Mouse (Mus musculus) hematopoietic stem cell, adult 5-6 weeks (primary cell): ENCODE data around the gene BC028528. TPM values are rescaled to one million over a fixed set of nuclear protein-coding genes. Genes with fewer than 3 reads are reported as not detected.
"Not testable (repeated sequence)": the region's sequence is repeated elsewhere in the genome, so short reads cannot be mapped to it uniquely, and the experiment has no call there.

Experiments used
- ATAC-seq, 2 experiments: fragments of 125-278 bp in 1 of 2; replicated peaks in 1 of 2; 2 replicates each; pipeline ENCODE4 v1.8.0; 2016 to 2017; ENCODE audit warnings: inconsistent platforms in 2 of 2, mild to moderate bottlenecking in 2 of 2, moderate number of reproducible peaks in 2 of 2, low read depth in 1 of 2, moderate TSS enrichment in 1 of 2; ENCODE audit not compliant: low FRiP score in 2 of 2, poor library complexity in 2 of 2, severe bottlenecking in 2 of 2, insufficient read depth in 1 of 2, low TSS enrichment in 1 of 2
- total RNA-seq: library from RNA; stranded (forward); fragments of 172-1452, 232-1000 nt; gene quantifications from 2 replicates; pipeline ENCODE4 v1.2.3, GENCODE M21; 2017

The BC028528 gene
- total RNA-seq: 103 and 119 TPM in 2 replicates

DNA sequence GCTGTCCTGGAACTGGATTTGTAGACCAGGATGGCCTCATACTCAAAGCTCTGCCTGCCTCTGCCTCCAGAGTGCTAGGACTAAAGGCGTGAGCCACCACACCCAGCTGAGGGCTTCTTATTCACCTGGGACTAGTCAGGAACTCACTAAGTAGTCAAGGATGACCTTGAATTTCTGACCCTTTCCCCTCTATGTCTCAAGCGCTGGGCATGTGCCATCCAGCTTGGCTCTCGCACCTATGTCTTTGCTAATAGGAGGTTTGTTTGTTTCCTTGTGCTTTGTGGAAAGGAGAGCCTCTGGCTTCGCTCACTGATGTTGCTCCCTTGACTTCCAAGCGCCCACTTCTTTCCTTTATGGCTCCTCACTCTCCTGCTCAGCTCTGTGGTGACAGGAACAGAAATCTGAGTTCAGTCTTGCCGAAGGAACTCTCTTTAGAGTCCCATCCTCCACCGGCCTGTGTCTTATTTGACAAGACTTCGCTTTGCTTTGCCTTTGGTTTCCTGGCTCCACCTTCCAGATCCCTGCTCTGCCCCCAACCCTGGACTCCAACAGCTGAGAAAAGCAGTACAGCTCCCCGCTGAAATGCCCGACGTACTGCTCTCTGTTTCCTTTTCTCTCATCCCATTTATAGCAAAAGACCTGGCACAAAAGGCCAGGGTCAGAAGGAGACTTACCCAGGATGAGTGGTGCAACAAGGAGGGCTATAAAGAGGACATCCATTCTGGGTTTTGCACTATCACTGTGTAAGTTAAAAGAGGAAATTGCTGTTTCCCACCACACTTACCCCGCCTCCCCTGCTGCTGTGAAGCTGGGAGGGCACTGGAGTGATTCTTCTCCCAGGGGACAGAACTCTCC lies at the start of gene BC028528:
Gene BC028528 (minus strand): TSS at position 795 of the 855 bp plus-strand sequence.
- ATAC-seq: peak; percentile 52 to 59

DNA sequence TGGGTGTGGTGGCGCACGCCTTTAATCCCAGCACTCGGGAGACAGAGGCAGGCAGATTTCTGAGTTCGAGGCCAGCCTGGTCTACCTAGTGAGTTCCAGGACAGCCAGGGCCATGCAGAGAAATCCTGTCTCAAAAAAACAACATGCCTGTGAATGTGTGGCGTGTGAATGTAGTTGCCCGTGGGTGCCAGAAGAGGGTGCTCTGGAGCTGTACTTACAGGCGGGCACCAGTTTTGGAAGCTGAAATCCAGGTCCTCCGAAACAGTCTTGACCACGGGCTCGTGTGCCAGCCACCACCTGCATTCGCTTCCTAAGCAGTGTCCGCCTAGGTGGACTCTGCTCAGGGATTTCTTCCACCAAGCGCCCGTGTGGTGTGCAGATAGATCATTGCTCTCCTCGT lies 47.0 kb upstream of the BC028528 start:
- ATAC-seq: no peak

DNA sequence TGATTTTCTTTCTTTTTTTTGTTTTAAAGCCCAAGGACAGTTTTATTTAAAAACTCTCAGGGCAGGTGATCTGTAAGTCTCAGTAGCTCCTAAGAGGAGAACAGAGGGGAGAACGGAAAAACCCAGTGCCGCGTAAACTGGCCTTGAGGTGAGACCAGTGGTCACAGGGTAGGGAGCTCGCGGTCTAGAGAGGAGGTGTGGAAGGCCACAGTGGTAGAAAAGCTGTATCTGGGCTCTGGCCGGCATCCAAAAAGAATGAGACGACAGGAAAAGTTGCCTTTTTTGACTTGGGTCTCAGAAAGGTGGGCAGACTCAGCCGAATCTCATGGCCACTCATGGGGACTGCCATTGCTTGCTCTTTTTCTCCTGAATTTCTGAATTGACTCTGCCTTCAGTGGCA lies 46.4 kb upstream of the BC028528 start:
- peak; percentile 38 to 54 for ATAC-seq

DNA sequence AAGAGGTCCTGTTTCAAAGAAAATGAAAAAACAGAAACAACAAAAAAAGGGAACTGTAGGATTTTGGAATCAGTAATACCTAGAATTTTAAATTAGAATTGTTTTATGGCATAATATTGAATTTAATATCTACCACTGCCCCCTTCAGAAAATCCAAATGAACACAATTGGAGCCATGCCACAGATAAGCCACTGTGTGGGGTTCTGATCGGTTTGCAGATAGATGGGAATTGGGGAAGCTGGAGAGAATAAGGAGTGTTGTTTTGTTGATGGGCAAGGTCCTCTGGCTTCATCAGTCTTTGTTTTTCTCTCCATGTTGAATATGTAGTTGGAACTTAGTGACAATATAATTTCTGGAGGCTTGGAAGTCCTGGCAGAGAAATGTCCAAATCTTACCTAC lies 42.6 kb upstream of the BC028528 start:
- no peak for ATAC-seq

DNA sequence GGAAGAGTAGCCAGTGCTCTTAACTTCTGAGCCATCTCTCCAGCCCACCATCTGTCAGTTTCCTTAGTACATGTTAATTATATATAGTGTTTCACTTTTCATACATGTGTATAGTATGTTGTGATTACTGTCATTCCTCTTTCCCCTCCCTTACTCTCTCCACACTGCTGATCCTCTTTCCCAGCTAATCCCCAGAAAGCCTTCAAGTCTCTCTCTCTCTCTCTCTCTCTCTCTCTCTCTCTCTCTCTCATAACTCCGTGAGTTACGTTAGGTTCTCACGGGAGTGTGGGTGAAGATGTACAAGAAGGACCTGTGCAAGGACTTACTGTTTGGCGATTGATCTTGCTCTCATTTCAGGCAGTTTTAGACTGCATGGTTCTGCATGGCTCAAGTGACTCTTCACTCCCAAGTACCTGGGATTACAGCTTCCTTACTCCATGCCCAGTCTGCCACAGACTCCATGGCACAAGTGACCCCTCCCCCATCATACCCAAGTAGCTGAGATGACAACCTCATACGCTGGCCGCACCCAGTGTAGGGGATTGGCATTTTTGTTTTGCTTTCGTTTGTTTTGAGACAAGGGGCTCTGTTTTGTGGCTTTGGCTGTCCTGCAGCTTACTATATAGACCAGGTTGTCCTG lies 41.4 kb upstream of the BC028528 start:
- ATAC-seq: no peak

DNA sequence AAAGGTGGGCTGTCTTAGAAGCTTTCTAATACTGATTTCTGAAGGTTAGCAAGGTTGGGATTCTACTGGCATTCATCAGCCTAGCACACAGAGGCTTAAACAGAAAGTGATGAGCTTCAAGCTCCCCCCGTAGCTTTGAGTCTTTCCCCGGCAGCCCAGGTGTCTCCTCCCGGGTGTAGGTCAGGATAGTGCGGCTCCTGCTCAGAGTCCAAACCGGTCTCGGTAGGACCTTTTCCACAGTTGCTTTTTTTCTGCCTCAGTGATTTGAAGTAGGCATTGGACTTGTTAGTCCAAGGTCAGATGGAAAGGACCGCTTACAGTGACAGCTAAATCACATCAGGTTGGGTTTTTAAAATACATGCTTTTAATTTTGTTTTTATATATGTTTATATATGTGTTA lies 40.8 kb upstream of the BC028528 start:
- no peak for ATAC-seq

DNA sequence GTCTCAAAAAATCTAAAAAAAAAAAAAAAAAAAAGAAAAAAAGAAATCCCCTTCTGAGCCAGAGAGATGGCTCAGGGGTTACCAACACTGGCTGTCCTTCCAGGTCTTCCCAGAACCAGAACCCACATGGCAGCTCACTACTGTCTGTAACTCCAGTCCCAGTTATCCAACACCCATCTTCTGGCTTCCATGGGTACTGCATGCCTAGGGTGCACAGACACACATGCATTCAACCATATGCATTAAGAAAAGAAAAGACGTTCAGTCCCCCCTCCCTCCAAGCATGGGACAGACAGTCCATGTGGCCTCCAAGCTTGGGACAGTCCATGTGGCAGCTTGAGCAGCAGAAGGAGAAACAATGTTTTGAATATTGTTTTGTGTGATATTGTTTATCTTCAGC lies 40.4 kb upstream of the BC028528 start:
- no peak for ATAC-seq

DNA sequence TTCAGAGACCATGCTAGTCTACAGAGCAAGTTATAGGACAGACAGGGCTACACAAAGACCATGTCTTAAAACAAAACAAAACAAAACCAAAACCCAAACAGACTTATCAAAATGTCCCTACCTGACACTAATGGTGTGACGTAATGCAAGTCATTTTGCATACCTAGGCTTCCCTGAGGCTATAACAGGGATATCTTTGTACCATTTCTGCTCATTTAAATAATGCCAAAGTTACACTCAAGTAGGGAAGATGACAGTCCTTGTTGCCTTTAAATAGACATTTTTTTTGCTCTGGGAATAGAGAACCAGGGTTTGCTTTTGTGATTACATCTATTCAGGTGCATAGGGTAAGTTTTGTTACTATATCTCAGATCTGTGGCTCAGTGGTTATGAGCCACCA lies 39.7 kb upstream of the BC028528 start:
- no peak for ATAC-seq

DNA sequence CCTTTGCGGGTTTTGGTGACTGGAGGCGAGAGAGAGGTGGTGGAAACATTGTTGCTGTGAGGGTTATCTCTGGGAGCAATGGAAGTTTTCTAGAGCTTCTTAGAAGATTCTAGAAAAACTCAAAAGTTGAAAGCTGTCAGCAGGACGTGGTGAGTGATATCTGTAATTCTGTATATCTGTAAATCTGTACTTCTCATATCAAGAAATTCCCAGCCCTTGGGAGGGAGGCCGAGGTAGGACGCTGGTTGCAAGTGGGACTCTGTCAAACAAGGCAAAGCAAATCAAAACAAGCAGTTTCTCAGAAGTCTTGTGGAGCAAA lies 38.6 kb upstream of the BC028528 start:
- ATAC-seq: no peak

DNA sequence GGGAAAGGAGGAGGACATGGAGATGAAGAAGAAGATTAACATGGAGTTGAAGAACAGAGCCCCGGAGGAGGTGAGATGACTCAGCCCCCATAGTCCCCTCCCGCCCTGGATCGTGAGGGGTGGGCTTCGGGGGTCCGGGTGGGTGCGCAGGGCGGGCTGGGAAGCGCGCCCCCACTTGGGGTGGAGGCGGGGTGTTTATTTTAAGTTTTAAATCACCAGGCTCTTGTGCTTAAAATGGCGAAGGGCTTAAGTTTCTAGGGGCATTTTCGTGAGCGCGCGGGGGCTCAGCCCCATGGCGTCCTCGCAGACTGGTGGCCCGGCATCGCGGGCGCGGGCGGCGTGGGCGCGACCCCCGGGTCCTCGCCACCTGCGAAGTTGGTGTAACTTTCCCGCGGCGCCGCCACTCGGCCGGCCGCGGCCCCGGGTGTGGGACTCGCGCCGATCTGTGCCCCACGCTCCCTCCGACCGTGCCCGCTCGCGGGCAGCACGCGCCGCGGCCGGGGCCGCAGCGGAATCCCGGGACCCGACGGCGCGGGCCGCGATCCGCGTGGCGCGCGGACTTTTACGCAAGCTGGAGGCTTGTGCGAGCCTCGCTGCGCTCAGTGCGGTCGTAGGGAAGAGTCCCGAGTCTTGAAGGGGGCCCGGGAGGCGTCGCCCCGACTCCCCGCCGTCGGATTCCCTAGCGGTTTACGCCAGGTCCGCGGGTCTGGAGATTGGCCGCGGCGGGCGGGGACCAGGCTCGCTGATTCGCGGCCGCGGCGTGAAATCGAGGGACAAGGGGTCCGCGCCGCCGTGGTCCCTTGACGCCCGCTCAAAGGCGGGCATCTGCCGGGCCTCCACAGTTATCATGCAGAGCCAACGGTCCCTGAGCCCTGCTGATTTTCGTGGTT lies 38.0 kb upstream of the BC028528 start:
- peak in 1 of 2 experiments; percentile 22; a peak in 1 of 4 replicates for ATAC-seq

DNA sequence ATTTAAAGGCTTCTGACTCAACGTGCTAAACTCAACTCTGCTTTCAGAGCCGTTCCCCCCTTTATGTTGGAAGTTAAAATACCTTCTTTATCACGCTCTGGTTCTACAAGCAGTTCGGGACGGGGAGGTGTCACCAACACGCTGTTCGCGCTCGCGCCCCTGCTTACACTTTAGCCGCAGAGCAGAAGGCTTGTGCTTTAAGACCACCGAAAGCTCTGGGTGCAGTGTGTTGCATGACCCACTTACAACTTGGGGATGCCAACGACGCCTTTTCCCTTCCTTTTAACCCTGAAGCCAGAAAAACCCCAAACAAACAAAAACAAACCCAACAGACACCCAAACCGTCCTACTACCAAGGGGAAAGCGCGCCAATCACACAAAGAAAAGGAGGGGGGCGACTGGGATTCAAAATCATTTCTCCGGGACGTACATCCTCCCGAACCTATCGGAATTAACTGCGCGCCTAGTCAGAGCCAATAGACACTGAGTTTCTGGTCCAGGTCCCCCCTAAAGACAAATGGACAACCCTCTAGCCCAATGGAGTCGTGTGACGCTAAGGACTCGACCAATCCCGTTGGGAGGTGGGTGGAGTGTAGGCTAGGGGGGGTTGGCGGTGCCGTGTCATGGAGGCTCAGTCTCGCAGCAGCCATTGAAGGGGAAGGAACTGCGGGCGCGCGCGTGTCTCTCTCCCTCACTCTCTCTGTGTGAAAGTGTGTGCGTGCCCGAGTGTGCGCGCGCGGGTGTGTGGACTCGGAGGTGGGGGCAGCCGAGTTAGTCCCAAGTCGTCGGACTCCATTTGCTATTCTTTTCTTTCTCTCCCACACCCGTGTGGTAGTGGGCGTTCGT lies 37.1 kb upstream of the BC028528 start, which contains the start of gene Anp32e:
Gene Anp32e (plus strand): TSS at position 589 of the 846 bp plus-strand sequence.
- ATAC-seq: peak; percentile 99

DNA sequence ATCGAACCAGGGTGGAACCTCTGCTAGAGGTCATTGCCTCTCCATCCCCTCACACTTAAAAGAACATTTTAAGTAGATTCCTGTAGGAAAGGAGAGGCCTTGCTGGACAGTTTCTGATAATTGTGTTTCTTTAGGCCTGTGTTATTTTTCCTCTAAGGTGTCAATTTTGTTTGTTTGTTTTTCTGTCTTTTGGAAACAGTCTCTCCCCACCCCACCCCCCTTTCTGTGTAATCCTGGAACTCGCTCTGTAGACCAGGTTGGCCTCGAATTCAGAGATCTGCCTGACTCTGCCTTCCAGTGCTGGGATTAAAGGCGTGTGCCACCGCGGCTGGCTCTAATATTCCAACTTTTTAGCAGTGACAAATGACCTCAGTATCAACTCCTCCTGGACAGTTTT lies 36.5 kb upstream of the BC028528 start:
- no peak for ATAC-seq

DNA sequence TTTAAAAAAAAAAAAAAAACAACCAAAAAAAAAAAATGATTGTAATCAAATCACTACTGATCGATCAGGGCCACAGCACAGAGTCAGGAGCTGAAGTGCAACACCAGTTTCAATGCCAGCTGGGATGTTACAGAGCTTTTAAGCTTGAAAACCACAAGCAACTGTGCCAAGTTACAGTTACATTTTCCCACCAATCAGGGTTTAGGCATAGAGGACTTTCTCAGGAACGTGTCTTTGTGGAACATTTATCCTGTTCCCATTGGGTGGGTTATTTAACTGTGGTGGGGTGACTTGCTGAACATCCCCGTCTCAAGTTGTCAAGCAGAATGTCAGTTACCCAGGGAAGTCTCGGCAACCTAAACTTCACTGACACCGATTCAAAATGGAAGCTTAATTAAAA lies 33.3 kb upstream of the BC028528 start:
- ATAC-seq: no peak

DNA sequence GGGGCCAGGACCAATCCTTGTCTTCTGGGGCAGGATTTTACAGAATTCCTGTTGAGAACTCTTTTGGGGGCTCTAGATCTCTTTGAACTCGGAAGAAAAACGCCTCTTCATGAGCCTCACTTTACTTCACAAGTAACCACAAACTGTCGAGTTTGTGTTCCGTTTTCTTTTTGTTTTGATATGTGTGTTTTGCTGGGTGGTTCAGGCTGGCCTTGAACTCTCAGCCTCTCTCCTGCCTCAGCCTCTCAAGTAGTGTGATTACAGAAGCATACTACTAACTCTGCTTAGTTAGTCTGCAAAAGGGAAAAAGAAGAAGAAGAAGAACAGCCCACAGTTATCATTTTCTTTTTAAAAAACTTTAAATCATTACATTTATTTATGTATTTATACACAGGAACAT lies 32.4 kb upstream of the BC028528 start:
- no peak for ATAC-seq

DNA sequence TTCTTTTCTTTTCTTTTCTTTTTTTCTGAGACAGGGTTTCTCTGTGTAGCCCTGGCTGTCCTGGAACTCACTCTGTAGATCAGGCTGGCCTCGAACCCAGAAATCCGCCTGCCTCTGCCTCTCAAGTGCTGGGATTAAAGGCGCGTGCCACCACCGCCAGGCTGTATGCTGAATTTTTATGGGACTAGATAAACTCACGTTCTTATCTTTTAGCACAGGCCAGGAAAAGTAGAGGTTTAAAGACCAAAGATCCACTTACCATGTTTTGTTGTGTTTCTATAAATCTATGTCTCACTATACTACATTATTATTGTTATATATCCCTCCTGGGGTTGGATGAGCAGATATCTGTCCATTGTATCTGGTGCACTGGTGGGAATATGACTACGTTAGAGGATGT lies 31.6 kb upstream of the BC028528 start:
- not testable (repeated sequence) for ATAC-seq

DNA sequence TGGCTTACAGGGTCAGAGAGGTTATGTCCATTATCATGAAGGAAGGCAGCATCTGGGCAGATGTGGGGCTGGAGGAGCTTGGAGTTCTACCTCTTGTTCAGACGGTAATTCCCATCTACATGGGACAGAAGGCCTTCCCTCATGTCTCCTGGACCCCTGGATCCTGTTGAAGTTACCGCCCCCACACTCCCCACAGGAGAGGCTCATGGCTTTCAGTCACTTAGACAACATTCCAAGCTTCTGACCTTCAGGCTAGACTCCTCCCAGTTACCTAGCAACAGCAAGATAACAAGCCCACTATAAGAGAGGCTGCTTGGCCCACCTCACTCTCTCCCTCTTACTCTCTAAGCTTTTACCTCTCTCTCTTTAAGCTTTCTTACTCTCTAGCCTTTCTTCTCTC lies 28.7 kb upstream of the BC028528 start:
- ATAC-seq: not testable (repeated sequence)

DNA sequence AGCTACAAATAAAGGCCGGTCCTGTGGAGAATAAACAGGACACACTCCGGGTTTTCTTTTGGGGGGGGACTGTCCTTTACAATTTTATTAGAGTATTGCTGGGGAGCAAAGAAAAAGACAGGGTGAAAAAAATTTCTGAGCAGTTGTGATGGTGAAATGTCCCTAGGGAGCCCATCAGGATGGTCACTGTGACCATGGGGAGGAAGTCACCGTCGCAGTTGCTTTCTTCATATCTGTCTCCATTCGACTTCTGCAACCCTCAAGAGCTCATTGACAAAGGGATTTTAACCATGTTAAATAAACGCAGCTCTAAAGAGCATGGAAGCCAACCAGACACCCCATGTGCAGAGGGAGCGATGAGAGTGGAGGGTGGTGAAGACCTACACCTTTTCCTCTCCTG lies 25.0 kb upstream of the BC028528 start:
- ATAC-seq: peak in 1 of 2 experiments; percentile 51; a peak in 1 of 4 replicates
